Mouse (Mus musculus) heart, adult 2 months (tissue): ENCODE measurements around the gene Shh.

ENCODE experiments used
- CTCF ChIP-seq: fragments of 200-600 bp; IDR thresholded peaks from 2 replicates; pipeline ENCODE4 v1.8.1; 2022; ENCODE audit warnings: antibody characterized with exemption, mild to moderate bottlenecking, moderate library complexity
- EP300 ChIP-seq: fragments of 200-500 bp; IDR thresholded peaks from 2 replicates; pipeline ENCODE4 v1.6.1; 2011; ENCODE audit warnings: low read depth, low read length, control low read depth; ENCODE audit not compliant: insufficient read depth
- POLR2A ChIP-seq: fragments of 200-500 bp; IDR thresholded peaks from 2 replicates; pipeline ENCODE4 v1.6.1; 2011; ENCODE audit warnings: mild to moderate bottlenecking, low read depth, low read length, control low read depth; ENCODE audit not compliant: insufficient read depth

DNA sequence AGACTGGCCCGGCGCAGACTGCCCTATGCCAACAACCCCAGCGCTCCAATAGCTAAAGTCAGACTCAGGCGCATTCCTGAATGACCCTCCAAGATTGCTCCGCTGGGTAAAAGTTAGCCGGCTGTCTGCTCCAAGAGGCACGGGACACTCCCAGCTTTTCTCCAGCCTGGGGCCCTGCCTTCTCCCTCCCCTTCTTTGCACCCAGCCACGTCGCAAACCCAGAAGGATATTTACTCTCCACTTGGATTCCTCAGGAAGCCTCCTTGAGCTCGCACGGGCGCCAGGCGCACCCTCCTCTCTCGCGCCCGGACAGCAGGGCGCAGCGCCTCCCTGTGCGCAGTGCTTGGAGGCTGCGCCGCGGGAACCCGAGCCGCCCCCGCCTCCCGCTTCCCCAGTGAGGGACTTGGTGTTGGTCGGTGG is 8.2 kb downstream of the Shh start:
- TF ChIP-seq CTCF, result no peak
- TF ChIP-seq EP300, result no peak
- TF ChIP-seq POLR2A, result no peak
